Mouse (Mus musculus) C2C12 (cell line): ENCODE data around the gene Ctrb1. TPM values are rescaled to one million over a fixed set of nuclear protein-coding genes. Genes with fewer than 3 reads are reported as not detected.
A peak's percentile ranks its signal among the peaks of the same experiment; 100 is the strongest.

ENCODE experiments used
- H3K27me3 ChIP-seq: one replicate; pipeline ENCODE4 v1.6.1; 2011; ENCODE audit not compliant: control insufficient read depth, insufficient read depth, insufficient read length
- H3K36me3 ChIP-seq: one replicate; pipeline ENCODE4 v1.6.1; 2011; ENCODE audit not compliant: control insufficient read depth, insufficient read depth
- H3K4me3 ChIP-seq: one replicate; pipeline ENCODE4 v1.5.1; 2011; ENCODE audit warnings: mild to moderate bottlenecking, control low read depth; ENCODE audit not compliant: poor library complexity, insufficient read depth, severe bottlenecking
- H3K79me2 ChIP-seq: one replicate; pipeline ENCODE4 v1.6.1; 2011; ENCODE audit not compliant: control insufficient read depth, insufficient read depth
- H3K79me3 ChIP-seq: one replicate; pipeline ENCODE4 v1.6.1; 2011; ENCODE audit warnings: low read depth, control low read depth
- H3ac ChIP-seq: one replicate; pipeline ENCODE3; 2011; ENCODE audit warnings: low read depth; ENCODE audit not compliant: control insufficient read depth, insufficient read length
- CEBPB ChIP-seq: IDR thresholded peaks from one replicate; pipeline ENCODE4 v1.6.1; 2011; ENCODE audit warnings: low read depth, mild to moderate bottlenecking, control low read depth, moderate library complexity
- CTCF ChIP-seq: IDR thresholded peaks from one replicate; pipeline ENCODE4 v1.5.1; 2011; ENCODE audit not compliant: control insufficient read depth, insufficient read depth, insufficient read length
- FOSL1 ChIP-seq: IDR thresholded peaks from one replicate; pipeline ENCODE4 v1.8.0; 2011; ENCODE audit warnings: mild to moderate bottlenecking, low read length; ENCODE audit not compliant: poor library complexity, insufficient read depth, severe bottlenecking
- MAX ChIP-seq: IDR thresholded peaks from one replicate; pipeline ENCODE4 v1.6.1; 2011; ENCODE audit warnings: mild to moderate bottlenecking, control low read depth
- MYOD1 ChIP-seq: IDR thresholded peaks from one replicate; pipeline ENCODE4 v1.6.1; 2011; ENCODE audit warnings: low read depth; ENCODE audit not compliant: control insufficient read depth, insufficient read length
- MYOG ChIP-seq: IDR thresholded peaks from one replicate; pipeline ENCODE4 v1.6.1; 2011; ENCODE audit not compliant: control insufficient read depth, insufficient read length; ENCODE audit errors: extremely low read depth
- USF1 ChIP-seq: IDR thresholded peaks from one replicate; pipeline ENCODE4 v1.6.1; 2011; ENCODE audit warnings: low read depth, mild to moderate bottlenecking, control low read depth, moderate library complexity
- polyA plus RNA-seq: library from polyadenylated mRNA; unstranded; fragments of >200 nt; fragmentation: generic; extraction: Trizol; gene quantifications from one replicate; pipeline ENCODE4 v1.2.1, GENCODE M21; 2012; ENCODE audit warnings: missing spikeins

Ctrb1 gene
- polyA plus RNA-seq, 1 experiment: 1.5 TPM

DNA sequence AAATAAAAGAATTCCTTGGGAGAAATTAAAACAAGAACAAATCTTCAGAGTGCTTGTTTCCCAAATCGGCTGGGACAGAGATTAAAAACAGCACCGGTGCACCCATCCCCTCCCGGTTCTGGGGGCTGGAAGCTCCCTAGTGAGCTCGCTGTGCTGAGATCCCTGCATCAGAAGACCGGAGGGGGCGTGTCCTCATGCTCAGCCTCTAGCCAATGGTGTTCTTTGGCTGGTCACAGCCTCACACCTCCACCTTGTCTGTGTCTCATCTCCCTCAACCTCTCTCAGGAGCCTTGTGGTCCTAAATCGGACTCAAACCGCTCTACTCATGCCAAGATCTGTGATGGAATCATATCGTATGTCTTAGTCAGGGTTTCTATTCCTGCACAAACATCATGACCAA, 8.3 kb downstream of the Ctrb1 start:
- Histone ChIP-seq H3ac (no peak overlapping the region), H3K36me3 (no peaks in the 10 kb centered on the region), H3K79me3 (no peaks in the 10 kb centered on the region), H3K4me3 (no peak overlapping the region), H3K79me2 (no peaks in the 10 kb centered on the region), H3K27me3 (no peaks in the 10 kb centered on the region)
- TF ChIP-seq MYOG (no peak), CTCF (no peak), FOSL1 (no peak), CEBPB (no peak), MYOD1 (no peak), USF1 (no peak)

DNA sequence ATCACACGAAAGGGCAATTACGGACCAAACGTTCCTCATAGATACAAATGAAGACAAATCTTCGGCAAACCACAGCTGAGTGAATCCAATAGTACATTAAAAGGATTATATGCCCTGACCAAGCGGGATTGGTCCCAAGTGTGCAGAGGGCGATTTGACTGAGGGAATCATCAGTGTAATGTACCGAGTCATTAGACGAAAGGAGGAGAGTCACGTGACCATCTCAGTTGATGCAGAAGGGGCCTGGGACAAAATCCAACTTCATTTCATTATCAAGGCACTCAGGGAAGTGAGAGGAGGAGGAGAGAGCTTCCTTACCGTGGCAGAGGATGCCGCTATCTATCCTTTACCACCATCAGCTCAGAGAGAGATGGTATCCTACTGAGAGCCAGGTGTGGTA, 9.7 kb downstream of the Ctrb1 start:
- H3ac ChIP-seq: no peak overlapping the region
- H3K79me3 ChIP-seq: no peaks in the 10 kb centered on the region
- H3K27me3 ChIP-seq: no peaks in the 10 kb centered on the region
- TF ChIP-seq FOSL1 (no peak), MYOG (no peak), CEBPB (no peak), MYOD1 (no peak), USF1 (no peak), CTCF (no peak), MAX (no peak)
- H3K4me3 ChIP-seq: no peak overlapping the region
- H3K36me3 ChIP-seq: no peaks in the 10 kb centered on the region
- H3K79me2 ChIP-seq: no peaks in the 10 kb centered on the region

DNA sequence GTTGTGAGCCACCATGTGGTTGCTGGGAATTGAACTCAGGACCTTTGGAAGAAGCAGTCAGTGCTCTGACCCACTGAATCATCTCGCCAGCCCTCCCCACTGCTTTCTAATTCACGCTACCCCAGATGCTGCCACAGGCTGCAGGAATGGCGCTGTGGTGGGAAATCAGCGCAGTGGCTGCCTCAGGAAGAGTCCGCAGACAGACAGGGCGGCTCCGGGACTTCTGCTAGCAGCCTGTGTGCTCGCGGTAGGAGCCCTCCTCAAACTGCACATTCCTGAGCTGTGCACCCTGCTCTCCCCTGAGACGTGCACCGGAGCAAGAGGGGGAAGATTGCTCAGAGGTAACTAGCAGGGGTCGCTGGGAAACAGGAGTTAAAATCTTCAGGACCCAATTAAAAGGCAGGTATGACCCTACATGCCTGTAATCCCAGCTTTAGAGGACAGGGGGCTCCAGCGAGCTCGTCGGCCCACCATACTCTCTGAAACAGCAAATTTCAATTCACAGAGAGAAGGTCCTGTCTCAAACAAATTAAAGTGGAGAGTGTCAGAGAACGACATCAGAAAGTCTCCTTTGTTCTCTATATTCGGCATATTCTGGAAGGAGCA, 10.3 kb downstream of the Ctrb1 start:
- TF ChIP-seq MYOD1 (no peak), CTCF (no peak), FOSL1 (no peak), USF1 (no peak), MAX (no peak), CEBPB (no peak), MYOG (no peak)
- Histone ChIP-seq H3K4me3 (no peak overlapping the region), H3K79me3 (no peaks in the 10 kb centered on the region), H3K79me2 (no peaks in the 10 kb centered on the region), H3K36me3 (no peaks in the 10 kb centered on the region), H3K27me3 (no peaks in the 10 kb centered on the region), H3ac (no peak overlapping the region)

DNA sequence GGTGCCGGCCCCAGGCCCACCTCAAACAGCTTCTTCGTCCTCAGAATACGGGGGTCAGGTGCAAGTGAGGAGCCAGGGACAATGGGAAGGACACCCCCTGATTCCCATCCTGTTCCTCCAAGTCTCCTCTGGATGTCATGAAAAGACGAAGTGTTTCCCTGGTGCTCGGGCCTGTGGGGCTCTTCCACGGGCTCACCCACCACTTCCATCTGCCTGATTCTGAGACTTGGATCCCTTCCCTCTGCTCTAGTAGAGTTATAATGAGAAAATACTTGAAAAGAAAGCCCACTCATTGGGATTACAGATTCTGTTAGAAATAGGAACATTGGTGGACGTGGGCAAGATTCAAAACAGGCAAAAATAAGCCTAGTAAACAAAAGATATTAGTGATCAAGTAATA, 12.0 kb downstream of the Ctrb1 start:
- TF ChIP-seq MYOG (no peak), MYOD1 (no peak), CEBPB (no peak), CTCF (no peak), FOSL1 (no peak)
- no peaks in the 10 kb centered on the region for H3K79me3 ChIP-seq
- H3K36me3 ChIP-seq: no peaks in the 10 kb centered on the region
- no peaks in the 10 kb centered on the region for H3K27me3 ChIP-seq
- no peak overlapping the region for H3ac ChIP-seq
- H3K79me2 ChIP-seq: no peaks in the 10 kb centered on the region
- no peak overlapping the region for H3K4me3 ChIP-seq

DNA sequence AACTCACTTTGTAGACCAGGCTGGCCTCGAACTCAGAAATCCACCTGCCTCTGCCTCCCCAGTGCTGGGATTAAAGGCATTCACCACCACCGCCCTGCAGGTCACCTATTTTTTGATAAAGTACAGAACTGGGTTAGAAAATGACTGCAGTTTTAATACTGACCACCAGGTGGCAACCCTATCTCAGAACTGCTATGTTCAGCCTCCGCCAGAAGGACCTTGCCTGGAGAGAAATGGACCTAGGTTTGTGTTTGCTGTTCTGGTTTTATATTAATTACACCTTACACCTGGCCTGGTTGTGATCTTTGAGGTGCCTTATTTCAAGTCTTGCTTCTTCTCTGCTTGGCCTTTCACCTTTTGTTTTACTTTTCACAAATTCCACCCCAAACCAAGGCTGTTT, 12.7 kb downstream of the Ctrb1 start:
- H3ac ChIP-seq: no peak overlapping the region
- no peaks in the 10 kb centered on the region for H3K79me2 ChIP-seq
- no peak for TF ChIP-seq CEBPB
- TF ChIP-seq CTCF: peak; percentile 27
- TF ChIP-seq FOSL1: no peak
- TF ChIP-seq USF1: no peak
- no peak for TF ChIP-seq MAX
- H3K79me3 ChIP-seq: no peaks in the 10 kb centered on the region
- no peaks in the 10 kb centered on the region for H3K36me3 ChIP-seq
- no peak overlapping the region for H3K4me3 ChIP-seq
- H3K27me3 ChIP-seq: no peaks in the 10 kb centered on the region

DNA sequence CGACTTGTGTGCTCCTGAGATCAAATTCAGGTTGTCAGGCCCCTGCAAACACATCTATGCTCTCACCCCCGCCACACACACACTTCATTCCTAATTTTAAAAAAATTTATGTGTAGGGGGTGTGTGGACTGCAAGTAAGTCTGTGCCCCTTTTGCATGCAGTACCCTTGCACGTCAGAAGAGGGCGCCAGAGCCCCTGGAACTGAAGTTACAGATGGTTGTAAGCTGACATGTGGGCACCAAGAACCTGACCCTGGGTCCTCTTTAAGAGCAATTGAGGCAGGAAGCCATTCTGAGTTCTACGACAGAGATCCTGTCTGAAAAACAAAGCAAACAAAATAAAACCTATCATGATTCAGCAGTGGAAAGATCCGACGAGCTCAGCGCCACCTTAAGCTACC, 14.6 kb downstream of the Ctrb1 start:
- H3K79me2 ChIP-seq: no peaks in the 10 kb centered on the region
- no peaks in the 10 kb centered on the region for H3K27me3 ChIP-seq
- no peak overlapping the region for H3ac ChIP-seq
- TF ChIP-seq MAX (no peak), CTCF (no peak), USF1 (no peak), CEBPB (no peak), FOSL1 (no peak), MYOG (no peak), MYOD1 (no peak)
- H3K79me3 ChIP-seq: no peaks in the 10 kb centered on the region
- H3K36me3 ChIP-seq: no peaks in the 10 kb centered on the region
- H3K4me3 ChIP-seq: no peak overlapping the region
